Mouse (Mus musculus): ENCODE data around the gene Tead1.

The Tead1 gene

DNA sequence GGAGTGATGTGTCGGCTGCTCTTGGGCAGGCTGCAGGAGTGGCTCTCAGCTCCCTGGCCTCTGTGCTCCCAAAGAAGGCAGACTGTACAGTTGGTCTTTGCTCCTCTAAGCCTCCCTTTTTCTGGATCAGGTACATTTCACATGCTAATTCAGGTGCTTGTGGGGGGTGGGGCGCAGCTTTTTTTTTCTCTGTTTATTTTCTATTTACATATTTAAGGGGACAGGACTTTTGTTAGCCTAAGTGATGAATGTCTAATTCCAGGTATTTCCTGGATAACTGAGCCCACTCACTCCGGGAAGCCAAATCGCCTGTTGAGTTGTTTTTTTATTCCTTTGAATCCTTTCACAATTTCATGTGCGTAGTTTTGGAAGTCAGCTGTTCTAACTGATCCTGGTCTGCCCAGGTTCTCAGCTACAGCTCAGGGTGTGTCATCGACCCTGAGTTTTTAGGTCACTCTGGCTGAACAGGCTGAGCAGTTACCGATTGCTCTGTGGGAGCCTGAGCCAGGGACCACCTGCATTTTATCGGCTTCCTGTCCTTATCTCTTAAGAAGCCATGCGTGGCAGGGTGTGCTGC, 9.4 kb downstream of the Tead1 start:
- DNase-seq = no peak

DNA sequence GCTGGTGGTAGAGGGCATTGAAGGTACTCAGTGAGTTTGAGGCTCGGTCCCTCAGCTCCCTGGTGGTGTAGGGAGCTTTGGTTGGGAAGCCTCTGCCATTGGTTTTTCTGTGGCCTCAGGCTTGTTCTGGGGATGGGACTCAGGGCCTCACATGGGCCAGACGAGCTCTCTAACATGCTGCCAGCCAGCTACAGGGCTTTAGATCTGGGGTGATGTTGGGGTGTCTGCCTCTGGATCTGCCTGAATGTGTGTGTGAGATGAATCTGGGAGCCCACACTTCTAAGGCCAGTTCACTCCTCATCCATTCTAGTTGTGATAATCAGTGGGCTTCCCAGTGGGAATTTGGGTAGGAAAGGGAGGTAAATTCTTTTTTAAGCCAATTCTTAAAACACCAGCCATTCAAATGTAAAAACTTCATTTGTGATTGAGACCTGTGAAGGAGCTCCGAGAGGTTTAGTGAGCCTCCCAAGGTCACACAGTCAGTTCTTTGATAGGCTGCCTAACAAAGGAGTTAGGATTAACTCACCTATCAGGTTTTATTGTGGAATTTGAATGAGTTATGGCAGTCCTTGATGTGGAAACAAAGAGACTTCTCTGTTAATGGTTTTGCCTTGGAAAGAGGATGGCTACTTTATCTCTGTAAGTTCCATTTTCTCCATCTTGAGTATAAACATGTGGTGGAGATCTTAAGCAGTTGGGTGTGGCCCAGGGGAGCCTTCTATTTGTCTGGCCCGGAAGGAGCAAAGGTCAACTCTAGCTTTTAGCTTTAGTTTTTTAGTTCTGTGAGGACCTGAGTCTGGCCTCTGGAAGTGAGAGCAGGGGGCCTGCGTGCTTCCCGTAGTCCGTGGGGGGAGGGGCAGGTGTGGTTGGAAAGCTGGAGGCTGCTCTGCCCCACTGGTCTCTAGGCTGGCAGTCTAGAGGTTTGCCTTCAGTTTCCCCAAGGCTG, 12.0 kb downstream of the Tead1 start:
- no peak for DNase-seq

GRCm38 (mm10) chr7:112693566-112693965, 14.4 kb downstream of the Tead1 start:
- DNase-seq = no peak

GRCm38 (mm10) chr7:112696777-112697161, 17.7 kb downstream of the Tead1 start:
- DNase-seq = no peak

- DNase-seq = no peak
Measured at GRCm38 (mm10) chr7:112697162-112697841, 18.2 kb downstream of the Tead1 start.

GRCm38 (mm10) chr7:112700082-112700481, 21.0 kb downstream of the Tead1 start:
- DNase-seq = no peak

GRCm38 (mm10) chr7:112703341-112703740, 24.2 kb downstream of the Tead1 start:
- DNase-seq = no peak

DNA sequence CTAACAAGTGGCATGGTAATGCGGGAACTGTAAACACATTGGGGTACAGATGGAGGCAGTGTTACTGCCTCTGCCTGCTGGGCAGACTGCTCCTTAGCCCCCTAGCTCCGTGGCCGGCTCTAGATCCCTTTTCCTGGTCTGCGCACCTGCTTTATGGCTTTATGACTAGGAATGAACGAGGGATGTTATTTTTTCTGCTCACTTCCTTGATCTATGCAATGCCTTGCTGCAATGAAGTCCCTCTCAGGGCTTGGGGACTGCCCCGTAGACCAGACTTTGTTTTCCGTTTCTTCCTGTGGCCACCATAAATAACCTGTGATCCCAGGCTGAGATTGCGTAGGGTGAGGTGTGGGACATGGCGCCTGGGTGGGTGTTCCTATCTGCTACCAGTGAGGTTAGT, 26.8 kb downstream of the Tead1 start:
- DNase-seq = no peak

DNA sequence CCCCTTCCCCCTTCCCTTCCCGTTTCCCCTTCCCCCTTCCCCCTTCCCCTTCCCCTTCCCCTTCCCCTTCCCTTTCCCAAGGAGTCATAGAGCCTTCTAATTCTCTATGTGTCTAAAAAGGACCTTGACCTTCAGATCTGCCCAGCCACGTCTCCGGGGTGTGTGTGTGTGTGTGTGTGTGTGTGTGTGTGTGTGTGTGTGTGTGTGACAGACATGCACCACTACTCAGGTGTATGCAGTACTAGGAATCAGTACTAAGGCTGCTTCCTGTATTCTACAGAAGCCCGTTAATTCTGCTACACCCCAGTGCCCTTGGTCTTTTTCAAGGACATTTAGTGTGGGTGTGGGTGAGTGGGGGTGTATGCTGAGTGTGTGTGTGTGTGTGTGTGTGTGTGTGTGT, 27.6 kb downstream of the Tead1 start:
- DNase-seq = no peak

DNA sequence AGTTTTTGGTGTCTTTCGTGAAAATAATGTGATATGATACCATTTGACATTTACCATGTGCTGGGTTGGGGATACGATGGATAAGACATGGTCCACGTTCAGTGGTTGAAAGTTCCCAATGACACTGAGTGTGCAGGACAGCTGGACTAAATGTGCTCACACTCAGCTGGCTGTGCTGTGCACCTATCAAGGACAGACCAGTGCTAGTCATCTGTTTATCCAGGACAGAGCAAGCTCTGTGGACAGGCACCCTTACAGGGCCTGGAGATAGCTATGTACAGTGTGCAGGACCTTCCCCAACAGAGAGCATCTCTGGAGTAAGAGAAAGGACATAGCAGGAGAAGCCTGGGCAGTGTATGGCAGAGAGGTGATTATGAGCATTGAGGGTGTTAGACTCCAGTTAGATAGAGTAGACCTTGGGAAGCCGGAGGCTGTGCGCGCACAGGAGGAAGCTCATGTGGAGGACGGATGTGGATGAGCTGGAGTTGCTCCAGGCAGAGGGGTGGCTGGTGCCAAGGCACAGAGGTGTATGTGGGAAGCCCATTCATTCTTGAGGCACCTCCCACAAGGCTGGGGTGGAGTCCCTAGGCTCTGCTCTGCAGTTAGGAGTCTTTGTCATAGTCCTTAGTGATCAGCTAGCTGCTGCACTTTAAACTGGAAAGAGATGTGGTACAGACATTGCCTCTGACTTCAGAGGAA, 31.4 kb downstream of the Tead1 start:
- DNase-seq = no peak

- no peak for DNase-seq
Measured at GRCm38 (mm10) chr7:112711977-112712376, 32.9 kb downstream of the Tead1 start.

DNA sequence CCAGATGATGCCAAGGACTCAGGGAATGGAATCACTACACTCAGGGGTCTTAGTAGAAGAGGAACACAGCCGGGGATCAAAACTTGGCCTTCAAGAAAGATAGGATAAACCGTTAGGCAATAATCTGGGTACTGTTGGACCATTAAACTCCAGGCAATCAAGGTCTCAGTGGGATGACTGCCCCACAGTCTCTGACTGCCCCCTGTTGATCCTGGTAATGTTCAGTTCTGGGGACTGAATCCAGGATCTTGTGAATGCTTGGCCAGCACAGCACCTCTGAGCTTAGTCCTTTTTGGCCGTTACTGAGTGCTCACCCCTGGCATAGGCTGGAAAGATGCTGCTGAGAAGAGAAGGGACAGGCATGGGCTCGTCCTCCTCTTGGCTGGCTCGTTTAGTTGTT, 34.4 kb downstream of the Tead1 start:
- DNase-seq = no peak

DNA sequence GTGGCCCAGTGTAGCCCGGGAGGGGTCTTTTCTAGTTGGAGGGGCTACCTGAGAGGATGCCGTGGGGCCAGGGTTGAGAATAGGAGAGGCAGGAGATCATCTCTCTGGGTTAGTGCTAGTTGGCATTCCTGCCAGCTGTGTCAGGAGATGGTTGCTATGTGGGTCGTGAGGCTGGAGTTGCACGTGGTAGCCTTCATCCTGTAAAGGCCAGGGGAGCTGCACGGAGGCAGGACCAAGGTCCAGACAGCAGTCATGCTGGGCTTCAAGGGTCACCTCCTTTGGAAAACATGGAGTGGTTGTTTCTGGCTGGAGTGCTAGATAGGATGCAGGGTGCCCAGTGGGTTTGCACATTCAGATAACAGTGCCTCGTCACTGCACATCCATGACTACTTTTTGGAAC, 35.7 kb downstream of the Tead1 start:
- no peak for DNase-seq

- no peak for DNase-seq
Measured at GRCm38 (mm10) chr7:112716701-112717100, 37.6 kb downstream of the Tead1 start.

DNA sequence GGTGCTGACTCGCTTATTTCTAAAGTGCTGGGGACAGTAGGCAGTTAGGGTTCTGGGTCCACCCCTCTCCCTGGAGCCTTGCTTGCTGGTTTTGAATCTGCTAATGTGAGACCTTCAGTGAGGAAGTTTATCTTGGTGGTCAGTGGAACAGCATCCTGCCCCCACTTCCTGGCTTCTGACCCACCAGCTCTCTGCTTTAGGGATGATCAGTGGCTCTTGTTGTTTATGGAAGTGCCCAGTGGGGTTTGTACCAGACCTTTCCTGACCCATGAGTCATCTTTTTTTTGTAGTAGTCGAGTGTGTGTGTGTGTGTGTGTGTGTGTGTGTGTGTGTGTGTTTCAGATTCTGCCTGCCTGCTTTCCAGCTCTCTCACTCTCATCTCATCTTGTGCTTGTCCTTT, 38.6 kb downstream of the Tead1 start:
- DNase-seq = no peak

- no peak for DNase-seq
Measured at GRCm38 (mm10) chr7:112719394-112720142, 40.5 kb downstream of the Tead1 start.

GRCm38 (mm10) chr7:112720143-112720988, 41.2 kb downstream of the Tead1 start:
- no peak for DNase-seq

DNA sequence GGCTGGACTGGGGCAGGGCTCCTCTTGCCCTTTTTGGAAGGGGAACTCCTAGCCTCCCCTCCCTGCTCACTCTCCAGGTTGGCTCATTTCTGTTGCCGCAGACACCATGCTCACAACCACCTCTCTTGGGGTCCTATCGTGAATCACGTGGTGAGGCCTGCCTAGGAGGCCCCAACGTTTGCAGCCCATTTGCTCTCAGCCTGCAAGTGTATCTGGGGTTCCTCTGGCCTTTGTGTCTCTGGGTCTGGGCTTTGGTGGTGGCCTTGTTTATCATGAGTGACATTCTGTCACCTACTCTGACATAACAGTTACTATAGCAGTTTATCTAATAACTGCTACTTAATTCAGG, 41.8 kb downstream of the Tead1 start:
- DNase-seq = no peak

- no peak for DNase-seq
Measured at GRCm38 (mm10) chr7:112721859-112722258, 42.7 kb downstream of the Tead1 start.

- no peak for DNase-seq
Measured at GRCm38 (mm10) chr7:112728399-112728798, 49.3 kb downstream of the Tead1 start.

DNA sequence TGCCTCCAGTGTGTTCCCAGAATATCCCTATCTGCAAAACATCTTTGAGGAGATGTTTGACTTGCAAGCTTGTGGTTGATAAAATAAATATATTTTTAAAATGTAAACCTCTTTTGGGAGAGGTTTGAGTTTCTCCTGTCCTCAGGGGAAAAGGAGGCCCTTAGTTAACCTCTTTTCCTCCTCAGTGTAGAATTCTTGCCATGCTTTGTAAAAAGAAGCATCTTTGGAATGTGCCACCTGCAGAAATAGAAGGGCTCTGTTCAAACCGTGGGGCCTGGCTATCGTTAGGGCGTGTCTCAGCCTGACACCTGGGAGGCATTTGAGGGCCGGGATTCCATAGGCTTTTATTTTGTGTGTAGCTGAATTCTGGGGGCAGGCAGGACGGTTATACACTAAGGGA, 51.1 kb downstream of the Tead1 start:
- no peak for DNase-seq

- DNase-seq = no peak
Measured at GRCm38 (mm10) chr7:112731584-112731983, 52.5 kb downstream of the Tead1 start.
